Mouse (Mus musculus): ENCODE measurements at regions not wholly inside any gene's neighbourhood (a gene's known extent, or its start where the extent isn't known, plus 50 kb on each side); places are given as distances from the start of the nearest gene placed in this dataset.

DNA sequence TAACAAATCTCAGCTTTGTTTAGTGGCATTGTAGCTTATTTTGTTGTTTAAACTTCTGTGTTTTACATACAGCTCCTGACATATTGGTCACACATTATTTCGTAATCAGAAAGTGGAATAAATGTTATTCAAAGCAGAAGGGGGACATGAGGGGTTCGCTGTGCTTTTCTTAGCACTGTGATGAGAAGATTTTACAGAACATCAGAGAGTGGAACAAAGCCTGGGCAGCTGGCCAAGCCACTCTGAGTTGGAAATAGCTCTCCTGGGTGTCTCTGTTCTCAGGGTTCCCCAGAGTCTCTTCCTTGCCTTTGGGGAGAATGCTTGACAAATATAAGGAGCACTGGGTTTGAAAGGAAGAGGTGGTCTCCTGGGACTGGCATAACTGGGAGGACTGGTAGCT, 124.7 kb upstream of the Adra1d start:
- no peak for TF ChIP-seq POLR2A (IDR thresholded peaks at IDR 0.05; ENCODE audit: insufficient read depth, low read depth, low read length)
- TF ChIP-seq CTCF (IDR thresholded peaks at IDR 0.05), result no peak
- no peak for TF ChIP-seq EP300 (IDR thresholded peaks at IDR 0.05; ENCODE audit: insufficient read depth, low read depth, low read length)
